19 mouse cellular contexts compared by ENCODE assay signal in genomic region chr3:136729978-136730377, GRCm38 (mm10).
DNase-seq lines count a peak whose midpoint lies in the region; ATAC-seq and TF ChIP-seq lines count a peak whose summit lies in the region.
"Had no signal": no experiment of that assay in that cellular context is flagged by ENCODE, and none has a peak within 500 bp of the region (broad histone marks: within the 10 kb centered on the region; RNA-seq: fewer than 3 reads in every experiment).

No protein-coding gene starts in this region.

- no peak for TF ChIP-seq CTCF in hindbrain, postnatal 0 days (IDR thresholded peaks at IDR 0.05; ENCODE audit: low read depth)
- TF ChIP-seq CTCF in lung, postnatal 0 days (IDR thresholded peaks at IDR 0.05), result no peak

- no peaks in the 10 kb centered on the region for H3K36me3 ChIP-seq in hindbrain, postnatal 0 days (ENCODE audit: insufficient read depth, low read length)
- 0 out of 2 replicates have a peak, but pooled peaks cover 3% of the 10 kb centered on the region for H3K36me3 ChIP-seq in hindbrain, embryonic 13.5 days
- H3K36me3 ChIP-seq in lung, postnatal 0 days (ENCODE audit: insufficient read depth, low read length), result no peaks in the 10 kb centered on the region
- H3K36me3 ChIP-seq: heart, embryonic 10.5 days had no signal

- WGBS in hindbrain, postnatal 0 days, result 46% methylated on average over 10 of the region's 10 CpGs
- 49% methylated on average over 10 of the region's 10 CpGs for WGBS in hindbrain, embryonic 13.5 days
- WGBS in lung, postnatal 0 days, result 60% methylated on average over 10 of the region's 10 CpGs

- H3K4me3 ChIP-seq in hindbrain, postnatal 0 days (ENCODE audit: low read length), result no peak overlapping the region
- no peak overlapping the region for H3K4me3 ChIP-seq in hindbrain, embryonic 13.5 days
- no peak overlapping the region for H3K4me3 ChIP-seq in lung, postnatal 0 days (ENCODE audit: low read depth, low read length)
- H3K4me3 ChIP-seq: heart, embryonic 10.5 days; midbrain, embryonic 10.5 days had no signal

- H3K27me3 ChIP-seq in hindbrain, postnatal 0 days (ENCODE audit: insufficient read depth, low read length), result no peaks in the 10 kb centered on the region
- no peaks in the 10 kb centered on the region for H3K27me3 ChIP-seq in hindbrain, embryonic 13.5 days
- no peaks in the 10 kb centered on the region for H3K27me3 ChIP-seq in lung, postnatal 0 days (replicated peaks; ENCODE audit: insufficient read depth, low read length)

- no peak for ATAC-seq in hindbrain, postnatal 0 days
- ATAC-seq in hindbrain, embryonic 13.5 days (ENCODE audit: low FRiP score), result no peak
- no peak for ATAC-seq in lung, postnatal 0 days
- no peak for ATAC-seq in CD4-positive, CD25-positive, alpha-beta regulatory T cell, adult 4 months
- ATAC-seq: activated CD4-positive, CD25-positive, alpha-beta regulatory T cell, adult 4 months; forebrain, postnatal 0 days; hindbrain, embryonic 16.5 days; intestine, postnatal 0 days had no signal

- H3K9ac ChIP-seq in hindbrain, postnatal 0 days (replicated peaks; ENCODE audit: low read length), result no peak overlapping the region
- H3K9ac ChIP-seq in hindbrain, embryonic 13.5 days, result no peak overlapping the region
- no peak overlapping the region for H3K9ac ChIP-seq in lung, postnatal 0 days (replicated peaks; ENCODE audit: low read depth)
- H3K9ac ChIP-seq: forebrain, postnatal 0 days had no signal

- no peaks in the 10 kb centered on the region for H3K9me3 ChIP-seq in hindbrain, postnatal 0 days (ENCODE audit: low read length)
- H3K9me3 ChIP-seq in hindbrain, embryonic 13.5 days, result no peaks in the 10 kb centered on the region
- H3K9me3 ChIP-seq in lung, postnatal 0 days (ENCODE audit: low read length), result no peaks in the 10 kb centered on the region
- H3K9me3 ChIP-seq: heart, embryonic 10.5 days had no signal

- H3K27ac ChIP-seq in hindbrain, postnatal 0 days, result 0 out of 2 replicates have a peak overlapping the region, but pooled peaks have one; percentile 11
- no peak overlapping the region for H3K27ac ChIP-seq in hindbrain, embryonic 13.5 days
- H3K27ac ChIP-seq in lung, postnatal 0 days (ENCODE audit: low read length), result no peak overlapping the region
- H3K27ac ChIP-seq: heart, embryonic 10.5 days; midbrain, embryonic 10.5 days had no signal

- intact Hi-C loops in gastrocnemius, postnatal 36 days (cut with DNase I), result no loop called here

- DNase-seq in hindbrain, postnatal 0 days (ENCODE audit: low spot score), result no peak
- DNase-seq in lung, postnatal 36 days, result peak; percentile 34
- DNase-seq in lung, postnatal 0 days (ENCODE audit: low spot score), result no peak
- DNase-seq in WW6 (ENCODE audit: low read depth, low spot score), result peak; percentile 4
- DNase-seq in gastrocnemius, postnatal 36 days, result no peak
- DNase-seq: adrenal gland, adult 8-10 months; cerebellum, adult 8-10 months; cerebellum, postnatal 36 days; embryo, embryonic 11 days; forebrain, postnatal 0 days; thymus, adult 18-20 months; thymus, postnatal 4 days had no signal

- TF ChIP-seq EP300 in lung, postnatal 0 days (IDR thresholded peaks at IDR 0.05), result no peak

- no peaks in the 10 kb centered on the region for H3K4me1 ChIP-seq in hindbrain, postnatal 0 days (ENCODE audit: insufficient read depth, low read length)
- H3K4me1 ChIP-seq in hindbrain, embryonic 13.5 days (replicated peaks), result peaks cover 35% of the 10 kb centered on the region
- peaks cover 7% of the 10 kb centered on the region for H3K4me1 ChIP-seq in lung, postnatal 0 days (ENCODE audit: insufficient read depth, low read depth, low read length)

- H3K4me2 ChIP-seq in hindbrain, postnatal 0 days (ENCODE audit: low read depth, low read length), result peak overlapping the region; percentile 8; the same call in 1 of the 2 replicates
- H3K4me2 ChIP-seq in hindbrain, embryonic 13.5 days, result no peak overlapping the region
- no peak overlapping the region for H3K4me2 ChIP-seq in lung, postnatal 0 days (replicated peaks; ENCODE audit: low read depth, low read length)

Comparison
In these comparisons a context has a peak if more than half of its experiments do, and no peak if none do; other contexts are left out.
1. DNase-seq: peak in lung, postnatal 36 days (single experiment) and WW6 (single experiment); none in hindbrain, postnatal 0 days (single experiment), lung, postnatal 0 days (single experiment) and gastrocnemius, postnatal 36 days (0 of 2).